In genomic region chr2:143224410-143225130, GRCm38 (mm10) we compare ENCODE assay signal across 22 mouse cellular contexts.
DNase-seq lines count a peak whose midpoint lies in the region; ATAC-seq and TF ChIP-seq lines count a peak whose summit lies in the region.
"Had no signal": no experiment of that assay in that cellular context is flagged by ENCODE, and none has a peak within 500 bp of the region (broad histone marks: within the 10 kb centered on the region; RNA-seq: fewer than 3 reads in every experiment).

No protein-coding gene starts in this region.

- H3K4me1 ChIP-seq in forebrain, embryonic 16.5 days (replicated peaks; ENCODE audit: control insufficient read depth, insufficient read depth, low read length): no peaks in the 10 kb centered on the region
- H3K4me1 ChIP-seq in forebrain, embryonic 10.5 days: no peaks in the 10 kb centered on the region
- H3K4me1 ChIP-seq in midbrain, postnatal 0 days (ENCODE audit: insufficient read depth, low read length): no peaks in the 10 kb centered on the region
- H3K4me1 ChIP-seq in midbrain, embryonic 16.5 days (ENCODE audit: control insufficient read depth, insufficient read depth, low read length): no peaks in the 10 kb centered on the region
- H3K4me1 ChIP-seq: embryonic facial prominence, embryonic 13.5 days; embryonic facial prominence, embryonic 15.5 days; forebrain, embryonic 12.5 days had no signal

- H3K4me3 ChIP-seq in forebrain, embryonic 16.5 days (replicated peaks; ENCODE audit: low read length): no peak overlapping the region
- no peak overlapping the region for H3K4me3 ChIP-seq in forebrain, embryonic 10.5 days
- H3K4me3 ChIP-seq in layer of hippocampus, adult 2 months: no peak overlapping the region
- no peak overlapping the region for H3K4me3 ChIP-seq in midbrain, postnatal 0 days (ENCODE audit: low read depth, low read length)
- no peak overlapping the region for H3K4me3 ChIP-seq in midbrain, embryonic 16.5 days (ENCODE audit: low read depth, low read length)
- H3K4me3 ChIP-seq: embryonic facial prominence, embryonic 13.5 days; embryonic facial prominence, embryonic 15.5 days; erythroblast, embryonic 14.5 days; forebrain, embryonic 12.5 days had no signal

- no peak overlapping the region for H3K4me2 ChIP-seq in forebrain, embryonic 16.5 days (ENCODE audit: low read length)
- no peak overlapping the region for H3K4me2 ChIP-seq in midbrain, postnatal 0 days (ENCODE audit: low read depth, low read length, poor library complexity, severe bottlenecking)
- no peak overlapping the region for H3K4me2 ChIP-seq in midbrain, embryonic 16.5 days (ENCODE audit: low read length)
- H3K4me2 ChIP-seq: embryonic facial prominence, embryonic 13.5 days; embryonic facial prominence, embryonic 15.5 days; forebrain, embryonic 12.5 days had no signal

- peak; percentile 50 for ATAC-seq in forebrain, embryonic 16.5 days
- peak; percentile 76 for ATAC-seq in frontal cortex, adult (ENCODE audit: low TSS enrichment)
- no peak for ATAC-seq in midbrain, postnatal 0 days (ENCODE audit: low FRiP score)
- no peak for ATAC-seq in midbrain, embryonic 16.5 days

- H3K36me3 ChIP-seq in forebrain, embryonic 16.5 days (ENCODE audit: control insufficient read depth, insufficient read depth): no peaks in the 10 kb centered on the region
- no peaks in the 10 kb centered on the region for H3K36me3 ChIP-seq in forebrain, embryonic 10.5 days (replicated peaks)
- no peaks in the 10 kb centered on the region for H3K36me3 ChIP-seq in midbrain, postnatal 0 days (ENCODE audit: insufficient read depth, low read length)
- no peaks in the 10 kb centered on the region for H3K36me3 ChIP-seq in midbrain, embryonic 16.5 days (ENCODE audit: control insufficient read depth, insufficient read depth, low read length)
- H3K36me3 ChIP-seq: embryonic facial prominence, embryonic 13.5 days; embryonic facial prominence, embryonic 15.5 days; forebrain, embryonic 12.5 days had no signal

- DNase-seq in forebrain, embryonic 10.5 days (ENCODE audit: extremely low spot score, low spot score): no peak
- no peak for DNase-seq in frontal cortex, postnatal 25 days (ENCODE audit: low spot score in 2 of 2)
- no peak for DNase-seq in layer of hippocampus, adult 2 months (ENCODE audit: low spot score in 2 of 2)
- no peak for DNase-seq in layer of hippocampus, adult 11-12 months (ENCODE audit: low spot score)
- no peak for DNase-seq in midbrain, postnatal 0 days (ENCODE audit: low spot score)
- DNase-seq: adrenal gland, adult 2 months; adrenal gland, postnatal 10 days; adrenal gland, postnatal 25 days; cerebellum, adult 11 months; cerebellum, adult 18-20 months; cerebellum, adult 8-10 months; cerebellum, adult 9-11 months; cerebellum, postnatal 14 days; cerebellum, postnatal 36 days; embryo, embryonic 11 days had no signal

- H3K27ac ChIP-seq in forebrain, embryonic 16.5 days (ENCODE audit: low read length): no peak overlapping the region
- no peak overlapping the region for H3K27ac ChIP-seq in forebrain, embryonic 10.5 days
- H3K27ac ChIP-seq in layer of hippocampus, adult 2 months: no peak overlapping the region
- H3K27ac ChIP-seq in midbrain, postnatal 0 days (ENCODE audit: low read depth, low read length): no peak overlapping the region
- H3K27ac ChIP-seq in midbrain, embryonic 16.5 days (ENCODE audit: low read length): no peak overlapping the region
- H3K27ac ChIP-seq: embryonic facial prominence, embryonic 13.5 days; embryonic facial prominence, embryonic 15.5 days; forebrain, embryonic 12.5 days had no signal

- WGBS in forebrain, embryonic 16.5 days: 59% methylated on average over 4 of the region's 4 CpGs
- 75% methylated on average over 4 of the region's 4 CpGs for WGBS in forebrain, embryonic 10.5 days
- 69% methylated on average over 4 of the region's 4 CpGs for WGBS in midbrain, postnatal 0 days
- WGBS in midbrain, embryonic 16.5 days: 72% methylated on average over 4 of the region's 4 CpGs

- H3K27me3 ChIP-seq in forebrain, embryonic 16.5 days (replicated peaks; ENCODE audit: control insufficient read depth, insufficient read depth, low read length): no peaks in the 10 kb centered on the region
- H3K27me3 ChIP-seq in forebrain, embryonic 10.5 days (ENCODE audit: poor library complexity, severe bottlenecking): no peaks in the 10 kb centered on the region
- no peaks in the 10 kb centered on the region for H3K27me3 ChIP-seq in midbrain, postnatal 0 days (ENCODE audit: insufficient read depth, low read length)
- no peaks in the 10 kb centered on the region for H3K27me3 ChIP-seq in midbrain, embryonic 16.5 days (ENCODE audit: control insufficient read depth, insufficient read depth, low read depth, low read length)
- H3K27me3 ChIP-seq: embryonic facial prominence, embryonic 13.5 days; embryonic facial prominence, embryonic 15.5 days; forebrain, embryonic 12.5 days had no signal

- no peaks in the 10 kb centered on the region for H3K9me3 ChIP-seq in forebrain, embryonic 16.5 days (ENCODE audit: control insufficient read depth, low read length)
- no peaks in the 10 kb centered on the region for H3K9me3 ChIP-seq in forebrain, embryonic 10.5 days
- 0 out of 2 replicates have a peak, but pooled peaks cover 5% of the 10 kb centered on the region for H3K9me3 ChIP-seq in midbrain, postnatal 0 days (ENCODE audit: low read length)
- no peaks in the 10 kb centered on the region for H3K9me3 ChIP-seq in midbrain, embryonic 16.5 days (replicated peaks; ENCODE audit: control insufficient read depth, low read length, poor library complexity, severe bottlenecking)
- H3K9me3 ChIP-seq: embryonic facial prominence, embryonic 15.5 days; forebrain, embryonic 12.5 days had no signal

- peak; percentile 53 for TF ChIP-seq CTCF in layer of hippocampus, adult 2 months (conservative IDR thresholded peaks at IDR 0.05)
- 0 out of 2 replicates have a peak, but pooled peaks have one; percentile 10 for TF ChIP-seq CTCF in midbrain, postnatal 0 days (IDR thresholded peaks at IDR 0.05)

- H3K9ac ChIP-seq in forebrain, embryonic 16.5 days (replicated peaks; ENCODE audit: low read depth, low read length): no peak overlapping the region
- no peak overlapping the region for H3K9ac ChIP-seq in midbrain, postnatal 0 days (replicated peaks; ENCODE audit: low read length, poor library complexity, severe bottlenecking)
- H3K9ac ChIP-seq in midbrain, embryonic 16.5 days (ENCODE audit: low read depth, low read length): no peak overlapping the region
- H3K9ac ChIP-seq: embryonic facial prominence, embryonic 13.5 days; embryonic facial prominence, embryonic 15.5 days; forebrain, embryonic 12.5 days had no signal

Comparison
In these comparisons a context has a peak if more than half of its experiments do, and no peak if none do; other contexts are left out.
1. ATAC-seq: peak in forebrain, embryonic 16.5 days (single experiment) and frontal cortex, adult (single experiment); none in midbrain, postnatal 0 days (single experiment) and midbrain, embryonic 16.5 days (single experiment).